Mouse (Mus musculus) left cerebral cortex, adult 8-10 months (tissue): ENCODE measurements around the gene Nav1. TPM values are rescaled to one million over a fixed set of nuclear protein-coding genes. Genes with fewer than 3 reads are reported as not detected.

Experiments used
- DNase-seq, 2 experiments: peaks; one replicate each; pipeline ENCODE4 v3.0.0; 2022; ENCODE audit warnings: low spot score in 2 of 2
- total RNA-seq, 4 experiments: library from RNA; stranded (reverse); gene quantifications; 2 replicates each; pipeline ENCODE4 v1.2.4; 2022

The Nav1 gene
- total RNA-seq, 4 experiments from 2014 or later, result 44.9 to 49.3 (median 46.5) TPM

- DNase-seq, result no peak
Observed at GRCm38 (mm10) chr1:135617344-135617743, 10.2 kb upstream of the Nav1 start.

GRCm38 (mm10) chr1:135615715-135616641, 8.9 kb upstream of the Nav1 start:
- peak in 1 of 2 experiments; percentile 62 for DNase-seq

- DNase-seq, result no peak
Observed at GRCm38 (mm10) chr1:135609621-135610020, 2.5 kb upstream of the Nav1 start.

- no peak for DNase-seq
Observed at GRCm38 (mm10) chr1:135606355-135607015, 610 bp downstream of the Nav1 start.

GRCm38 (mm10) chr1:135605530-135605929, 1.6 kb downstream of the Nav1 start:
- no peak for DNase-seq

- DNase-seq, result no peak
Observed at GRCm38 (mm10) chr1:135604361-135605052, 2.6 kb downstream of the Nav1 start.

- DNase-seq, result no peak
Observed at GRCm38 (mm10) chr1:135603121-135603870, 3.8 kb downstream of the Nav1 start.

GRCm38 (mm10) chr1:135600023-135601005, 6.8 kb downstream of the Nav1 start:
- DNase-seq, result no peak

GRCm38 (mm10) chr1:135598251-135598879, 8.7 kb downstream of the Nav1 start:
- DNase-seq, result no peak

GRCm38 (mm10) chr1:135594279-135594903, 12.7 kb downstream of the Nav1 start:
- no peak for DNase-seq

GRCm38 (mm10) chr1:135593560-135594278, 13.4 kb downstream of the Nav1 start:
- no peak for DNase-seq

- DNase-seq, result no peak
Observed at GRCm38 (mm10) chr1:135590776-135591175, 16.3 kb downstream of the Nav1 start.

GRCm38 (mm10) chr1:135588973-135589372, 18.1 kb downstream of the Nav1 start:
- no peak for DNase-seq

- no peak for DNase-seq
Observed at GRCm38 (mm10) chr1:135586903-135587302, 20.2 kb downstream of the Nav1 start.

GRCm38 (mm10) chr1:135585573-135585972, 21.5 kb downstream of the Nav1 start:
- peak in 1 of 2 experiments; percentile 64 for DNase-seq

GRCm38 (mm10) chr1:135584587-135585541, 22.2 kb downstream of the Nav1 start:
- DNase-seq, result peak; percentile 44 to 55
